Mouse (Mus musculus) stomach, embryonic 16.5 days (tissue): ENCODE measurements at regions not wholly inside any gene's neighbourhood (a gene's known extent, or its start where the extent isn't known, plus 50 kb on each side); places are given as distances from the start of the nearest gene placed in this dataset.

Source experiments
- ATAC-seq: fragments of 200-750 bp; cut with Nextera tagmentation; 2 replicates; pipeline ENCODE4 v1.8.0; 2017; ENCODE audit warnings: moderate number of reproducible peaks, moderate TSS enrichment; ENCODE audit not compliant: insufficient read depth, low FRiP score
- H3K27ac ChIP-seq: fragments of 300-500 bp; sonication (generic); 2 replicates; pipeline ENCODE4 v1.5.1; 2014; ENCODE audit warnings: low read length
- H3K27me3 ChIP-seq: fragments of 300-500 bp; sonication (generic); 2 replicates; pipeline ENCODE4 v1.6.1; 2014; ENCODE audit warnings: low read length, control low read depth, mixed read lengths; ENCODE audit not compliant: control insufficient read depth, insufficient read depth
- H3K36me3 ChIP-seq: fragments of 300-500 bp; sonication (generic); 2 replicates; pipeline ENCODE4 v1.6.1; 2014; ENCODE audit warnings: low read length; ENCODE audit not compliant: control insufficient read depth, insufficient read depth
- H3K4me1 ChIP-seq: fragments of 300-500 bp; sonication (generic); 2 replicates; pipeline ENCODE4 v1.6.1; 2014; ENCODE audit warnings: low read length, control low read depth, mixed read lengths; ENCODE audit not compliant: control insufficient read depth, insufficient read depth
- H3K4me2 ChIP-seq: fragments of 300-500 bp; sonication (generic); 2 replicates; pipeline ENCODE4 v1.6.1; 2014; ENCODE audit warnings: low read depth, low read length, mixed read lengths
- H3K4me3 ChIP-seq: fragments of 300-500 bp; sonication (generic); replicated peaks from 2 replicates; pipeline ENCODE4 v1.5.1; 2014; ENCODE audit warnings: mild to moderate bottlenecking, low read length
- H3K9ac ChIP-seq: fragments of 300-500 bp; sonication (generic); 2 replicates; pipeline ENCODE4 v1.6.1; 2014; ENCODE audit warnings: low read length
- H3K9me3 ChIP-seq: fragments of 300-500 bp; sonication (generic); replicated peaks from 2 replicates; pipeline ENCODE4 v1.6.1; 2016; ENCODE audit warnings: low read length, control low read depth; ENCODE audit not compliant: control insufficient read depth
- WGBS: fragments of 180-500 bp; shearing (Covaris S2); extraction: QIAGEN DNeasy Blood & Tissue Kit; methylation state at CpG from one replicate; pipeline ENCODE4 v1.1.7; 2014; 5-methylcytosine and 5-hydroxymethylcytosine counted together

- Histone ChIP-seq H3K27ac (no peak overlapping the region), H3K4me3 (no peak overlapping the region), H3K9ac (no peak overlapping the region), H3K36me3 (no peaks in the 10 kb centered on the region), H3K9me3 (no peaks in the 10 kb centered on the region), H3K4me2 (no peak overlapping the region), H3K4me1 (no peaks in the 10 kb centered on the region), H3K27me3 (no peaks in the 10 kb centered on the region)
- WGBS = 70% methylated on average over 5 of the region's 5 CpGs
- ATAC-seq = no peak
Measured at GRCm38 (mm10) chr11:71375132-71375531, 144.6 kb upstream of the Nlrp1b start.

- no peak overlapping the region for H3K9ac ChIP-seq
- H3K27ac ChIP-seq = no peak overlapping the region
- WGBS = 63% methylated on average over 4 of the region's 4 CpGs
- H3K4me2 ChIP-seq = no peak overlapping the region
- H3K36me3 ChIP-seq = no peaks in the 10 kb centered on the region
- H3K4me3 ChIP-seq = no peak overlapping the region
- no peaks in the 10 kb centered on the region for H3K9me3 ChIP-seq
- no peak for ATAC-seq
- no peaks in the 10 kb centered on the region for H3K4me1 ChIP-seq
- no peaks in the 10 kb centered on the region for H3K27me3 ChIP-seq
Measured at GRCm38 (mm10) chr11:71388411-71388810, 157.9 kb upstream of the Nlrp1b start.

GRCm38 (mm10) chr11:71389659-71390058, 159.1 kb upstream of the Nlrp1b start:
- ATAC-seq = no peak
- H3K4me3 ChIP-seq = no peak overlapping the region
- no peaks in the 10 kb centered on the region for H3K36me3 ChIP-seq
- H3K27me3 ChIP-seq = no peaks in the 10 kb centered on the region
- H3K27ac ChIP-seq = no peak overlapping the region
- no peaks in the 10 kb centered on the region for H3K9me3 ChIP-seq
- H3K9ac ChIP-seq = no peak overlapping the region
- no peak overlapping the region for H3K4me2 ChIP-seq
- 19% methylated on average over 7 of the region's 7 CpGs for WGBS
- H3K4me1 ChIP-seq = no peaks in the 10 kb centered on the region

GRCm38 (mm10) chr11:71390151-71390550, 159.6 kb upstream of the Nlrp1b start:
- no peak for ATAC-seq
- Histone ChIP-seq H3K27me3 (no peaks in the 10 kb centered on the region), H3K36me3 (no peaks in the 10 kb centered on the region), H3K4me2 (no peak overlapping the region), H3K9ac (no peak overlapping the region), H3K4me1 (no peaks in the 10 kb centered on the region), H3K9me3 (no peaks in the 10 kb centered on the region), H3K4me3 (no peak overlapping the region), H3K27ac (no peak overlapping the region)
- WGBS = 67% methylated on average over 3 of the region's 3 CpGs

- H3K9me3 ChIP-seq = no peaks in the 10 kb centered on the region
- no peak overlapping the region for H3K4me2 ChIP-seq
- no peaks in the 10 kb centered on the region for H3K36me3 ChIP-seq
- no peak overlapping the region for H3K4me3 ChIP-seq
- H3K4me1 ChIP-seq = no peaks in the 10 kb centered on the region
- ATAC-seq = no peak
- H3K9ac ChIP-seq = no peak overlapping the region
- no peak overlapping the region for H3K27ac ChIP-seq
- H3K27me3 ChIP-seq = no peaks in the 10 kb centered on the region
- 58% methylated on average over 3 of the region's 3 CpGs for WGBS
Measured at GRCm38 (mm10) chr11:71390616-71391015, 160.1 kb upstream of the Nlrp1b start.

GRCm38 (mm10) chr11:71393406-71393805, 162.9 kb upstream of the Nlrp1b start:
- no peak for ATAC-seq
- Histone ChIP-seq H3K4me2 (no peak overlapping the region), H3K27ac (no peak overlapping the region), H3K9me3 (no peaks in the 10 kb centered on the region), H3K36me3 (no peaks in the 10 kb centered on the region), H3K4me1 (no peaks in the 10 kb centered on the region), H3K27me3 (no peaks in the 10 kb centered on the region), H3K4me3 (no peak overlapping the region), H3K9ac (no peak overlapping the region)
- 73% methylated on average over 5 of the region's 5 CpGs for WGBS

GRCm38 (mm10) chr11:71395023-71395422, 164.5 kb upstream of the Nlrp1b start:
- Histone ChIP-seq H3K9ac (no peak overlapping the region), H3K27me3 (no peaks in the 10 kb centered on the region), H3K4me1 (no peaks in the 10 kb centered on the region), H3K36me3 (no peaks in the 10 kb centered on the region), H3K4me3 (no peak overlapping the region), H3K27ac (no peak overlapping the region), H3K9me3 (no peaks in the 10 kb centered on the region), H3K4me2 (no peak overlapping the region)
- 60% methylated on average over 4 of the region's 4 CpGs for WGBS
- ATAC-seq = no peak

GRCm38 (mm10) chr11:71395631-71396030, 165.1 kb upstream of the Nlrp1b start:
- Histone ChIP-seq H3K9me3 (no peaks in the 10 kb centered on the region), H3K27ac (no peak overlapping the region), H3K4me2 (no peak overlapping the region), H3K36me3 (no peaks in the 10 kb centered on the region), H3K4me3 (no peak overlapping the region), H3K27me3 (no peaks in the 10 kb centered on the region), H3K4me1 (no peaks in the 10 kb centered on the region), H3K9ac (no peak overlapping the region)
- 67% methylated on average over 1 of the region's 1 CpGs for WGBS
- no peak for ATAC-seq

GRCm38 (mm10) chr11:71400351-71400750, 169.8 kb upstream of the Nlrp1b start:
- ATAC-seq = no peak
- H3K4me1 ChIP-seq = no peaks in the 10 kb centered on the region
- H3K27ac ChIP-seq = no peak overlapping the region
- no peaks in the 10 kb centered on the region for H3K27me3 ChIP-seq
- WGBS = 89% methylated on average over 2 of the region's 2 CpGs
- H3K4me2 ChIP-seq = no peak overlapping the region
- no peaks in the 10 kb centered on the region for H3K36me3 ChIP-seq
- H3K9ac ChIP-seq = no peak overlapping the region
- no peak overlapping the region for H3K4me3 ChIP-seq
- H3K9me3 ChIP-seq = no peaks in the 10 kb centered on the region
